Mouse (Mus musculus): Measurements from ENCODE around the gene Tesmin.

DNA sequence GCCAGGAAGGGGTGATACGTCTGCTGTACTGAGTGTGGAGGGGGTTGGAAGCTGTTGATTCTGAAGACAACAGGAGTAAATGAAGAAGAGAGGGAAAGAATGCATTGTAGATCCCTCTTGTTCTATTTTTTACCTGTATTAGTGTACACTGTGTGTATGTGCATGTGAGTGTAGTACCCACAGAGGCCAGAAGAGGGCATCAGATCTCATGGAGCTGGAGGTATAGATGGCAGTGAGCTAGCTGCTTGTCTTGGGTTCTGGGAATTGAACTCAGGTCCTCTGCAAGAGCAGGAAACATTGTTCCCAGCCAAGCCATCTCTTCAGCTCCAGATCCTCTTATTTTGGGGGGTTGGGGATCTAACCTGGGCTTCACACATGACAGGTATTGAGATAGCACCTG, 40.9 kb upstream of the Tesmin start:
- TF ChIP-seq CTCF (IDR thresholded peaks at IDR 0.05; ENCODE audit: borderline replicate concordance, insufficient read depth, low read depth, low read length) (no peak), POLR2A (IDR thresholded peaks at IDR 0.05; ENCODE audit: borderline replicate concordance, insufficient read depth, low read length) (no peak)
